Mouse (Mus musculus) 3134 (cell line): ENCODE data around the gene Nudt17.
"Not testable (repeated sequence)": the region's sequence is repeated elsewhere in the genome, so short reads cannot be mapped to it uniquely, and the experiment has no call there.

Experiments used
- DNase-seq: peaks from one replicate; pipeline ENCODE4 v3.0.0-alpha.2; 2011; ENCODE audit warnings: low spot score; ENCODE audit not compliant: insufficient read length; ENCODE audit errors: extremely low read depth

The Nudt17 gene

GRCm38 (mm10) chr3:96707903-96708683 lies at the start of gene Nudt17:
Nudt17 (minus strand) TSS chr3:96708562.
- peak; percentile 84 for DNase-seq

- no peak for DNase-seq
Observed at GRCm38 (mm10) chr3:96757691-96758090, 49.3 kb upstream of the Nudt17 start.

- DNase-seq, result no peak
Observed at GRCm38 (mm10) chr3:96755935-96756334, 47.6 kb upstream of the Nudt17 start.

GRCm38 (mm10) chr3:96746829-96747228 lies 38.5 kb upstream of the Nudt17 start:
- DNase-seq, result no peak

- no peak for DNase-seq
Observed at GRCm38 (mm10) chr3:96744348-96744747, 36.0 kb upstream of the Nudt17 start.

- not testable (repeated sequence) for DNase-seq
Observed at GRCm38 (mm10) chr3:96740279-96740678, 31.9 kb upstream of the Nudt17 start.

GRCm38 (mm10) chr3:96737995-96738394 lies 29.6 kb upstream of the Nudt17 start:
- no peak for DNase-seq

GRCm38 (mm10) chr3:96737013-96737740 lies 28.8 kb upstream of the Nudt17 start:
- no peak for DNase-seq

- DNase-seq, result no peak
Observed at GRCm38 (mm10) chr3:96735200-96735599, 26.8 kb upstream of the Nudt17 start.

- no peak for DNase-seq
Observed at GRCm38 (mm10) chr3:96733984-96734383, 25.6 kb upstream of the Nudt17 start.

- DNase-seq, result no peak
Observed at GRCm38 (mm10) chr3:96730785-96731184, 22.4 kb upstream of the Nudt17 start.

GRCm38 (mm10) chr3:96729403-96729784 lies 21.0 kb upstream of the Nudt17 start:
- DNase-seq, result peak; percentile 40

- no peak for DNase-seq
Observed at GRCm38 (mm10) chr3:96728634-96729402, 20.5 kb upstream of the Nudt17 start.

GRCm38 (mm10) chr3:96727828-96728633 lies 19.7 kb upstream of the Nudt17 start:
- no peak for DNase-seq

GRCm38 (mm10) chr3:96727343-96727827 lies 19.0 kb upstream of the Nudt17 start, which contains the start of the genes Polr3c and Rnf115:
Polr3c (minus strand) TSS chr3:96727628.
Rnf115 (plus strand) TSS chr3:96727664.
- peak; percentile 96 for DNase-seq

- no peak for DNase-seq
Observed at GRCm38 (mm10) chr3:96719173-96719572, 10.8 kb upstream of the Nudt17 start.

GRCm38 (mm10) chr3:96715854-96716253 lies 7.5 kb upstream of the Nudt17 start:
- no peak for DNase-seq

- DNase-seq, result no peak
Observed at GRCm38 (mm10) chr3:96714286-96714685, 5.9 kb upstream of the Nudt17 start.

- DNase-seq, result no peak
Observed at GRCm38 (mm10) chr3:96708684-96709064, 312 bp upstream of the Nudt17 start.

GRCm38 (mm10) chr3:96706984-96707383 lies 1.4 kb downstream of the Nudt17 start:
- DNase-seq, result no peak
